Mouse (Mus musculus): ENCODE measurements at regions not wholly inside any gene's neighbourhood (a gene's known extent, or its start where the extent isn't known, plus 50 kb on each side); places are given as distances from the start of the nearest gene placed in this dataset.

DNA sequence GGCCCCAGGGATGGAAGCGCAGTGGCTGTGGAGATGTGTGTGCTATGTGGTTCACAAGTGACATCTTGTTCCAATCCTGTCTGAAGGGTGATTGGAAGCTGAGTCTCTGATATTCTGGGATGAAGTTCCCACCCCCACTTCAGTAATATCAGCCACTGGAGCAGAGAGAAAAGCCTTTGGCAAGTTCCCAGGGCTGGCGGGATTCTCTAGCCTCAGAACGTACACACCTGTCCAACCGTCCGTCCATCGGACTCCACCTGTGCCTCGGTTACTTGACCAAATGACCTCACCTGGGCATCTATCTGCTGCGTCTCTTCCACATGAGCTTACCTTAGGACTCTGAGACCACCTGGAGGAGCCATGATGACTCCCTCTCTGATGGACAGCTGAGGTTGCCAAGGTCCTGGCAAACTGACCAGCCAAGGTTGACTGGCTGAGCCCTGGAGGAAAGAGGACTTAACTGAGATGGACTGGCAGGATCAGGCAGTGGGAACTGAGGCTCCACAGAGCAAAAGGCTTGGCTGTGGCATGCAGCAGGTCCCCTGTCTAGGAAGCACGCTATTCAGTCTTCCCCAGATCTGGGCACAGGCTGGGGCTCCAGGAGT is 152.5 kb upstream of the A530016L24Rik start:
- in situ Hi-C loops (cut with MboI; ENCODE audit: low sequenced_read_pairs in 2 of 2, unreplicated experiment in 2 of 2), result no loop called here
- Histone ChIP-seq H3K4me1 (ENCODE audit: control insufficient read depth in 2 of 2, insufficient read depth in 2 of 2, low read length in 2 of 2, poor library complexity in 1 of 2) (peaks cover 0 to 2% of the 10 kb centered on the region in 2 experiments; a peak in 1 of 4 replicates), H3K9ac (ENCODE audit: insufficient read depth, low read depth, low read length, poor library complexity, severe bottlenecking) (no peak overlapping the region), H3K4me3 (ENCODE audit: insufficient read depth in 1 of 2, low read depth in 1 of 2, low read length in 2 of 2, poor library complexity in 1 of 2, severe bottlenecking in 1 of 2) (no peak overlapping the region), H3K9me3 (ENCODE audit: control insufficient read depth, insufficient read depth, low read depth, low read length) (no peaks in the 10 kb centered on the region), H3K27ac (ENCODE audit: insufficient read depth, low read depth, low read length, poor library complexity, severe bottlenecking) (no peak overlapping the region), H3K36me3 (ENCODE audit: control insufficient read depth, insufficient read depth, low read length, poor library complexity, severe bottlenecking) (no peaks in the 10 kb centered on the region)
- no peak for DNase-seq (ENCODE audit: low read depth, low spot score)
- TF ChIP-seq ZC3H11A (IDR thresholded peaks at IDR 0.05; ENCODE audit: borderline replicate concordance, low read depth, low read length), result no peak
- TF ChIP-seq HCFC1 (IDR thresholded peaks at IDR 0.05; ENCODE audit: borderline replicate concordance, insufficient read depth, low read length), result no peak
- TF ChIP-seq CHD2 (IDR thresholded peaks at IDR 0.05; ENCODE audit: low read depth, low read length), result no peak
- no peak for TF ChIP-seq ZNF384 (IDR thresholded peaks at IDR 0.05; ENCODE audit: low read depth, low read length)
- no peak for TF ChIP-seq MAFK (IDR thresholded peaks at IDR 0.05; ENCODE audit: insufficient read depth, low read depth, low read length)

DNA sequence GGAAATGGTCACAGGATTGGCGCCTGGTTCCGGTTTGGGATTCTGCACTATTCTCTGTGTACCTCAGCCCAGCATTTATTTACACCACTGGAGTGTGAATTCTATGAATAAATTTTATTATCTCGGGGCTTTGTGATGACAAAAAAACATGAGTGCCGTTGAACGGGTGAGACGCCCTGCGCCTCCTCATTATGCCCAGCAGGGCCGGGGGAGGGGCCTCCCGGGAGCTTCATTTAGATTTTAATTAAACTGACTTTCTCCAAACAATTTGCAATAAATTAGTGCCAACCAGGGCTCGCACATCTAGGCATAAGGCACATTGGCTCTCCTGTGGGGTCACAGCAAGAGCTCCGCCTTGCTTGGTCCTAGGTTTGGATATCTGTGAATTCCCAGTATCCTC is 151.8 kb upstream of the A530016L24Rik start:
- peaks cover 0 to 2% of the 10 kb centered on the region in 2 experiments; a peak in 1 of 4 replicates for H3K4me1 ChIP-seq (ENCODE audit: control insufficient read depth in 2 of 2, insufficient read depth in 2 of 2, low read length in 2 of 2, poor library complexity in 1 of 2)
- in situ Hi-C loops (cut with MboI; ENCODE audit: low sequenced_read_pairs in 2 of 2, unreplicated experiment in 2 of 2), result no loop called here
- TF ChIP-seq ZC3H11A (IDR thresholded peaks at IDR 0.05; ENCODE audit: borderline replicate concordance, low read depth, low read length) (no peak), CHD2 (IDR thresholded peaks at IDR 0.05; ENCODE audit: low read depth, low read length) (no peak), ZNF384 (IDR thresholded peaks at IDR 0.05; ENCODE audit: low read depth, low read length) (no peak), MAFK (IDR thresholded peaks at IDR 0.05; ENCODE audit: insufficient read depth, low read depth, low read length) (no peak), HCFC1 (IDR thresholded peaks at IDR 0.05; ENCODE audit: borderline replicate concordance, insufficient read depth, low read length) (no peak)
- no peak for DNase-seq (ENCODE audit: low read depth, low spot score)
- no peak overlapping the region for H3K27ac ChIP-seq (ENCODE audit: insufficient read depth, low read depth, low read length, poor library complexity, severe bottlenecking)
- no peaks in the 10 kb centered on the region for H3K9me3 ChIP-seq (ENCODE audit: control insufficient read depth, insufficient read depth, low read depth, low read length)
- H3K4me3 ChIP-seq (ENCODE audit: insufficient read depth in 1 of 2, low read depth in 1 of 2, low read length in 2 of 2, poor library complexity in 1 of 2, severe bottlenecking in 1 of 2), result no peak overlapping the region
- no peaks in the 10 kb centered on the region for H3K36me3 ChIP-seq (ENCODE audit: control insufficient read depth, insufficient read depth, low read length, poor library complexity, severe bottlenecking)
- H3K9ac ChIP-seq (ENCODE audit: insufficient read depth, low read depth, low read length, poor library complexity, severe bottlenecking), result no peak overlapping the region

DNA sequence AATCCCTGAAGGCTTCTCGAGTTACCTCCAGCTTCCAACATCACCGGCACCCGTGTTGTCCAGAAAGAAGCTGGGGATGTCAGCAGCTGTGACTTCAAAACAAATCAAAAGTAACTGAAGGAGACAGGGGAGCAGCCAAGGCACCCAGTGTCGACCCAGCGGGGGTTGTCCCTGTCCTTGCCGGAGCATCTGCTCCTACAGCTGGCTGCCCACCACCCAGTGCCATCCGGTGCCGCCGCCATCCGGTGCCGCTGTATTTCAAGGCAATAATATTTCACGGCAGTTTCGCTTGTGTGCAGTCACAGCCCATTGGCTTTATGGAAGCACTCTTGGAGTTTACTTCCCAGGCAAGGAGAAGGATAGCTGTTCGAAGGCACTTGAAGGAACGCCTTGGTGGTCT is 150.3 kb upstream of the A530016L24Rik start:
- H3K9ac ChIP-seq (ENCODE audit: insufficient read depth, low read depth, low read length, poor library complexity, severe bottlenecking), result no peak overlapping the region
- in situ Hi-C loops (cut with MboI; ENCODE audit: low sequenced_read_pairs in 2 of 2, unreplicated experiment in 2 of 2), result no loop called here
- DNase-seq (ENCODE audit: low read depth, low spot score), result no peak
- no peak overlapping the region for H3K27ac ChIP-seq (ENCODE audit: insufficient read depth, low read depth, low read length, poor library complexity, severe bottlenecking)
- TF ChIP-seq ZNF384 (IDR thresholded peaks at IDR 0.05; ENCODE audit: low read depth, low read length) (no peak), HCFC1 (IDR thresholded peaks at IDR 0.05; ENCODE audit: borderline replicate concordance, insufficient read depth, low read length) (no peak), CHD2 (IDR thresholded peaks at IDR 0.05; ENCODE audit: low read depth, low read length) (no peak), ZC3H11A (IDR thresholded peaks at IDR 0.05; ENCODE audit: borderline replicate concordance, low read depth, low read length) (no peak)
- H3K4me3 ChIP-seq (ENCODE audit: insufficient read depth in 1 of 2, low read depth in 1 of 2, low read length in 2 of 2, poor library complexity in 1 of 2, severe bottlenecking in 1 of 2), result no peak overlapping the region
- H3K36me3 ChIP-seq (ENCODE audit: control insufficient read depth, insufficient read depth, low read length, poor library complexity, severe bottlenecking), result no peaks in the 10 kb centered on the region
- peaks cover 0 to 2% of the 10 kb centered on the region in 2 experiments; a peak in 1 of 4 replicates for H3K4me1 ChIP-seq (ENCODE audit: control insufficient read depth in 2 of 2, insufficient read depth in 2 of 2, low read length in 2 of 2, poor library complexity in 1 of 2)
- H3K9me3 ChIP-seq (ENCODE audit: control insufficient read depth, insufficient read depth, low read depth, low read length), result no peaks in the 10 kb centered on the region

DNA sequence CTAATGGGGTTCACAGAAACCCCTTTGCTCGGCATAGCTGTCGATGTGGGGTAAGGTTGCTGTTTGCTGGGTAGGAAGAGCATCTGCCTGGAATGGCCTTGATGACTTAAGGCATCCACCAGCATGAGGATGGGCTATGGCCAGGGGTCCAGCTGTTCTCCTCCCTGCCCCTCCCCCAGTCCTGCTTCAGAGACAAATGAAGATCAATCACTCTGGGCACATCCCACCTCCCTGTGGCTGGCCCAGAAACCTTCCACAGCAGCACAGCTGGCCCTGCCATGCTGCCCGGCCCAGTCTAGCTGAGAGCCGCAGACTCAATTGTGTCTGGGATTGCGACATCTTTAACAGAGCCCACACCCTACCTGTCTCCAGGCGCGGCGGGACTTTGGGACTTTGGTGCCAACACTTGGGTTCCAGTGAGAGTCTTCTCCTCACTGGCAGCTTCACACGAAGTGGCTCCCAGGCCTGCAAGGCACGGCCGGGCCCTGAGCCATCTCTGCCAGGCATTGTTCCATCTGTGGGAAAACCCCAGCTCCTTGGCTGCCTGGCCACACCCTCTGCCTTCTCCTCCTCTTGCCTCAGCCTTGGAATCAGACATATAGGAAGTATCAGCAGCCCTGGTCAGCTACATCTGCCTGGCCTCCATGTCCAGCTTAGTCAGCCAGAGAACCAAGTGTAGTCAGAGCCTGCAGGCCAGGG is 149.6 kb upstream of the A530016L24Rik start:
- DNase-seq (ENCODE audit: low read depth, low spot score), result no peak
- Histone ChIP-seq H3K9me3 (ENCODE audit: control insufficient read depth, insufficient read depth, low read depth, low read length) (no peaks in the 10 kb centered on the region), H3K4me3 (ENCODE audit: insufficient read depth in 1 of 2, low read depth in 1 of 2, low read length in 2 of 2, poor library complexity in 1 of 2, severe bottlenecking in 1 of 2) (no peak overlapping the region; a peak in 1 of 4 replicates), H3K27ac (ENCODE audit: insufficient read depth, low read depth, low read length, poor library complexity, severe bottlenecking) (no peak overlapping the region), H3K9ac (ENCODE audit: insufficient read depth, low read depth, low read length, poor library complexity, severe bottlenecking) (no peak overlapping the region), H3K36me3 (ENCODE audit: control insufficient read depth, insufficient read depth, low read length, poor library complexity, severe bottlenecking) (no peaks in the 10 kb centered on the region), H3K4me1 (ENCODE audit: control insufficient read depth in 2 of 2, insufficient read depth in 2 of 2, low read length in 2 of 2, poor library complexity in 1 of 2) (peaks cover 0 to 2% of the 10 kb centered on the region in 2 experiments; a peak in 1 of 4 replicates)
- in situ Hi-C loops (cut with MboI; ENCODE audit: low sequenced_read_pairs in 2 of 2, unreplicated experiment in 2 of 2), result no loop called here
- TF ChIP-seq CHD2 (IDR thresholded peaks at IDR 0.05; ENCODE audit: low read depth, low read length) (no peak), ZC3H11A (IDR thresholded peaks at IDR 0.05; ENCODE audit: borderline replicate concordance, low read depth, low read length) (no peak), HCFC1 (IDR thresholded peaks at IDR 0.05; ENCODE audit: borderline replicate concordance, insufficient read depth, low read length) (no peak), ZNF384 (IDR thresholded peaks at IDR 0.05; ENCODE audit: low read depth, low read length) (no peak), MAFK (IDR thresholded peaks at IDR 0.05; ENCODE audit: insufficient read depth, low read depth, low read length) (no peak)

Data from ES-E14 (cell line).